Mouse (Mus musculus): ENCODE data around the gene Crybb3. TPM values are rescaled to one million over a fixed set of nuclear protein-coding genes. Genes with fewer than 3 reads are reported as not detected.
A peak's percentile ranks its signal among the peaks of the same experiment; 100 is the strongest.

The Crybb3 gene
- polyA plus RNA-seq (2016; fragmentation: Nextera tagmentation; extraction: Ambion mirVana) = 0.25 and 0.50 TPM in 2 replicates

DNA sequence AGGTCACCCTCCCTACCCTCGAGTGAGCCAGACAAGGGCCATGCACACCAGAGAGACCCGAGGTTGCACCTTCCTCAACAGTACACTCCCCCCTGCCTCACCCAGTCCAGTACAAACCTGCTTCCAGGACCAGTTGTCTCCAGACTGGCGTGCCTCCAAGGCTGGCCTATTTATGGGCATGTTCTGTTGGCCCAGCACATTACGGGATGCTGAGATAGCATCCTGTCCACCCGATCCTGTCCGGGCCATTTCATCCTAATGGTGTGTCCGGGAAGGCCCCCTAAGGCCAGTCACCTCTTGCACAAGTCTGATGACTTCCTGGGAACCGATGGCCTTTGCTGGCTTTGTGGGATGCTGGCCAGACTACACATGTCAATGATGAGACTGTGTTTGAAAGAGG is at the start of gene Crybb3:
Gene Crybb3 (minus strand): TSS at position 146 of the 400 bp plus-strand sequence.
- no peak for DNase-seq (ENCODE audit: low spot score)
- WGBS = 84% methylated on average over 8 of the region's 8 CpGs
- H3K9me3 ChIP-seq = no peaks in the 10 kb centered on the region
- H3K4me1 ChIP-seq (replicated peaks) = peaks cover 18% of the 10 kb centered on the region
- no peak within 1 kb of the TSS; the same call in 1 of the 2 replicates for H3K27ac ChIP-seq
- no peaks in the 10 kb centered on the region for H3K36me3 ChIP-seq
- H3K4me3 ChIP-seq = no peak within 1 kb of the TSS
- 0 out of 2 replicates have a peak, but pooled peaks cover 11% of the 10 kb centered on the region for H3K27me3 ChIP-seq (ENCODE audit: insufficient read depth, poor library complexity, severe bottlenecking)

DNA sequence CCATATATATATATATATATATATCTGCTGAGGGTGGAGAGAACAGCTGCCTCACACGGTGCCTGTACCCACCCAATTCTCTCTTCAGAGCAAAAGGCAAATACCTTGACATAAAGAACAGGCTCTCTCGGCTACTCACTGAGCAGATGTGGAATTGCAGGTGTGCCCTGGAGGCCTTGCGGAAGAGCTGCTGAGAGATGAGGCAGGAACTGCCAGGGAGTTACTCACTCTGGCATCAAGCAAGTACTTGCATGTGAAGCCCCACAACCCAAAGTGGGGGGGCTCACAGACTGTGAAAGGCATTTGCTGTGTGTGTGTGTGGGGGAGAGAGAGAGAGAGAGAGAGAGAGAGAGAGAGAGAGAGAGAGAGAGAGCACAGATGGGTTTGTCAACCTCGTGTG is 47.0 kb upstream of the Crybb3 start:
- 82% methylated on average over 4 of the region's 4 CpGs for WGBS
- Histone ChIP-seq H3K27me3 (ENCODE audit: insufficient read depth, poor library complexity, severe bottlenecking) (no peaks in the 10 kb centered on the region), H3K27ac (no peak overlapping the region), H3K36me3 (no peaks in the 10 kb centered on the region), H3K4me1 (replicated peaks) (peaks cover 46% of the 10 kb centered on the region), H3K4me3 (no peak overlapping the region), H3K9me3 (no peaks in the 10 kb centered on the region; the same call in 1 of the 2 replicates)
- no peak for DNase-seq (ENCODE audit: low spot score)

DNA sequence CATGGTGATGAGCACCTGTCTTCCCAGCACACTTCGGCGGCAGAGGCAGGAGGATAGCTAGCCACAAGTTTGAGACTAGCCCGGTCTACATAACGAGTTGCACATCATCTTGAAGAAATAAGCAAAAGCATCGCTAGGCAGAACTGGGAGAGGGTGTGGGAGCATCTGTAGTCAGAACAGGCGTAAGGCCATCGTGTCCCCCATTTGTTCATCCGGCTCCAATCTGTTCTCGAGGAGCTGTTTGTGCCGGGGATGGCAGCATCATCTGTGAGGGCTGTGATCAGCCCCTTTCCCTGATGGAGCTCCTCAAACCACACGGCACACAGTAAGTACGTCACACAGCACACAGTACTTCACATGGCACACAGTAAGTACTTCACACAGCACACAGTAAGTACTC is 45.1 kb upstream of the Crybb3 start:
- Histone ChIP-seq H3K27ac (peak overlapping the region; percentile 71; the same call in 1 of the 2 replicates), H3K36me3 (no peaks in the 10 kb centered on the region), H3K4me1 (replicated peaks) (peaks cover 44% of the 10 kb centered on the region), H3K4me3 (no peak overlapping the region), H3K9me3 (no peaks in the 10 kb centered on the region; the same call in 1 of the 2 replicates), H3K27me3 (ENCODE audit: insufficient read depth, poor library complexity, severe bottlenecking) (no peaks in the 10 kb centered on the region)
- 94% methylated on average over 12 of the region's 12 CpGs for WGBS
- no peak for DNase-seq (ENCODE audit: low spot score)

DNA sequence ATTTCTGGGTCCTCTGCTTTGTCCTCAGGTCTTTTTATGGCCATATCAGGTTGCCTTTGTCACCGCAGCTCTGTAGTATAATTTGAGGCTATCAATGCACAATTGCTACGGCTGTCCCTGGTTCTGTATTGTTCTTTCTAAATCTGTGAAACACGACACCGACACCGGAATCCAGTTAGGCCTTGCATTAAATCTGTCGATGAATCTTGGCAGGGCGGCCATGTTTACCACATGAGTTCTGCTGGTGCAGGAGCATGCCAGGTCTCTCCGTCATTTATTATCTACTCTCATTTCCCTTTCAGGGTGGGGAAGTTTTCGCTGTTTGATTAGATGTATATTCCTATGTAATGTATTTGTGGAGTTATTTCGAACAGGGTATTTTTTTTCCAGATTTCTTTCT is 42.3 kb upstream of the Crybb3 start:
- 82% methylated on average over 10 of the region's 10 CpGs for WGBS
- no peaks in the 10 kb centered on the region; the same call in 1 of the 2 replicates for H3K9me3 ChIP-seq
- H3K27ac ChIP-seq = no peak overlapping the region
- H3K36me3 ChIP-seq = no peaks in the 10 kb centered on the region
- H3K4me3 ChIP-seq = no peak overlapping the region
- 0 out of 2 replicates have a peak, but pooled peaks cover 4% of the 10 kb centered on the region for H3K27me3 ChIP-seq (ENCODE audit: insufficient read depth, poor library complexity, severe bottlenecking)
- H3K4me1 ChIP-seq (replicated peaks) = peaks cover 64% of the 10 kb centered on the region
- DNase-seq (ENCODE audit: low spot score) = no peak

DNA sequence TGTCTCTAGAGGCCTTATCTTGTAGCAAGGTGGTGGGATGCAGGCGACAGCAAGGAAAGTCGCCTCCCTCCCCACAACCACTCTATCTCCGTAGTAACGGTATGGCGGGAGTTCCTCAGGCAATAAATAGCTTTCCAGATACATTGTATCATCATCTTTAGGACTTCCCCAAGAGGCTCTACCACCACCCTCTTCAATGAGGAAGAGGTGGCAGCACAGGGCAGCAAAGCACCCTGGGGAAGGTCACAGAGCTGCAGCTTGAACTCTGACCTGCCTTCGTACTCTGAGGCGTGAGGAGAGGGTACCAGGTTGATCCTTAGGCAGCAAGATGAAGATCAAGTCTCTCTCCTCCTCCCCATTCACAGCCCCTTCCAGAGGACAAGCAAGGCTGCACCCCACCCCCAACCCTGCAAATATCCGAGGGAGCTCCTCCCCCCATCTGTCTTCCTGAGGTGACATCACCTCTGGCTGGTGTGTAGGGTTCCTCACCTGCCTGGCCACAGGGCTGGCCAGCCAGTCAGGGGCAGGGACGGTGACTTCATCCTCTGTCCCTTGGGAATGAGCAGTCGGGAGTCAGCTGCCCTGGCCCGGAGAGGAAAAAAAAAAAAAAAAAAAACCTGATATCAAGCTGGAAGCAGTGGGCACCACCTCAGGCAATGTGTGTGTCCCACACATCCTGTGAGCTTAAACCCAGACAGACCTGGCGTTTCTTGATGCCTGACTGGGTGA is 41.1 kb upstream of the Crybb3 start:
- Histone ChIP-seq H3K4me3 (no peak overlapping the region), H3K27me3 (ENCODE audit: insufficient read depth, poor library complexity, severe bottlenecking) (0 out of 2 replicates have a peak, but pooled peaks cover 4% of the 10 kb centered on the region), H3K4me1 (replicated peaks) (peaks cover 62% of the 10 kb centered on the region), H3K27ac (peak overlapping the region; percentile 23; the same call in 1 of the 2 replicates), H3K9me3 (no peaks in the 10 kb centered on the region; the same call in 1 of the 2 replicates), H3K36me3 (no peaks in the 10 kb centered on the region)
- 43% methylated on average over 12 of the region's 12 CpGs for WGBS
- DNase-seq (ENCODE audit: low spot score) = no peak

DNA sequence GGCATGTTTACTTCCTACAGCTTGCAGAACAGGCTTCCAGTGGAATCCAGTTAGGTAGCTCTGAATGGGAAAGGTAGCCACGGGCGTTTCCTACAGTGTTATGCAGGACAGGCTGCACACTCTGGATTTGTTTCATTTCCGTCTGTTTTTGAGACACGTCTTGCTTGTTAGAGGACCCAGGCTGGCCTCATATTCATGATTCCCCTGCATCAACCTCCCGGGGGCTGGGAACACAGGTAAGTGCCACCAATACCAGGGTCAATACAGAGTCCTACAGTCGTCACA is 40.1 kb upstream of the Crybb3 start:
- H3K36me3 ChIP-seq = no peaks in the 10 kb centered on the region
- H3K4me3 ChIP-seq = no peak overlapping the region
- DNase-seq (ENCODE audit: low spot score) = no peak
- peaks cover 62% of the 10 kb centered on the region for H3K4me1 ChIP-seq (replicated peaks)
- H3K9me3 ChIP-seq = no peaks in the 10 kb centered on the region; the same call in 1 of the 2 replicates
- H3K27me3 ChIP-seq (ENCODE audit: insufficient read depth, poor library complexity, severe bottlenecking) = 0 out of 2 replicates have a peak, but pooled peaks cover 4% of the 10 kb centered on the region
- WGBS = 74% methylated on average over 6 of the region's 6 CpGs
- H3K27ac ChIP-seq = peak overlapping the region; percentile 71

DNA sequence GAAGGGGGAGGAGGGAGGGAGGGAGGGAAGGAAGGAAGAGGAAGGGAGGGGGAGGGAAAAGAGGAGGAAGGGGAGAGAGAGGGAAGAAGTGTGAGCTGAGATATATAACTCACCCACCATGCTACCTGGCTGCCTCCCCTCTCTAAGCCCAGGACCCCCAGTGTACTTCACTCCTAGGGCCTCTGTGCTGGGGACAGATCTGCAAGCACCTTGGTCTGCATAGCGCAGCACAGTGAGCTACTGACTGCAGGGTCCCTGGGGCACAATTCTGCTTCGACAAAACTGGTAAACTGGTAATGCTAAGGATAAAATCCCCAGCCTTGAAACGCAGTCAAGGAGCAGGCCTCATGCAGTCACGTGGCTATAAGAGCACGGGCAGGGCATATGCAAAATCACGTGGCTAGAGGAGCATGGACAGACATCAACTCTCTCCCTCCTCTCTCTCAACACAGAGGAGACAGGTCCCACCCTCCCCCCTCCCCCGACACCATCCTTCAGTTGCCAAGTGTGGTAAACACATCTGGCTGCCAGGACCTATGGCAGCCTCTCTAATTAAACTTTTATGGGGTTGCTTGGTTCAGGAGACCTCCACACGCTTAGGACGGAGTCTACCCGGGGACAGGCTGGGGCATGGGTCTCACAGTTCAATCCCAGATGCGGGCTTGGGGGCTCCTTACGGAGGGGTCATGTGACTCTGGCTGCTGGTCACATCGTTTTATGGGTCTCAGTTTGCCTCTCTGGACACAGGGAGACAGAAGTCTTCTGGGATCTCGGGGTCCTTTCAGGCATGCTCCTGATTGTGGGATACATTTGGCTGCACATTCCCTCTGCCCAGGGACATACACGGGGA is 39.6 kb upstream of the Crybb3 start:
- H3K27ac ChIP-seq = peak overlapping the region; percentile 71; the same call in 1 of the 2 replicates
- no peaks in the 10 kb centered on the region; the same call in 1 of the 2 replicates for H3K9me3 ChIP-seq
- peaks cover 67% of the 10 kb centered on the region for H3K4me1 ChIP-seq (replicated peaks)
- 0 out of 2 replicates have a peak, but pooled peaks cover 4% of the 10 kb centered on the region for H3K27me3 ChIP-seq (ENCODE audit: insufficient read depth, poor library complexity, severe bottlenecking)
- no peak overlapping the region for H3K4me3 ChIP-seq
- no peak for DNase-seq (ENCODE audit: low spot score)
- WGBS = 36% methylated on average over 15 of the region's 15 CpGs
- no peaks in the 10 kb centered on the region for H3K36me3 ChIP-seq

DNA sequence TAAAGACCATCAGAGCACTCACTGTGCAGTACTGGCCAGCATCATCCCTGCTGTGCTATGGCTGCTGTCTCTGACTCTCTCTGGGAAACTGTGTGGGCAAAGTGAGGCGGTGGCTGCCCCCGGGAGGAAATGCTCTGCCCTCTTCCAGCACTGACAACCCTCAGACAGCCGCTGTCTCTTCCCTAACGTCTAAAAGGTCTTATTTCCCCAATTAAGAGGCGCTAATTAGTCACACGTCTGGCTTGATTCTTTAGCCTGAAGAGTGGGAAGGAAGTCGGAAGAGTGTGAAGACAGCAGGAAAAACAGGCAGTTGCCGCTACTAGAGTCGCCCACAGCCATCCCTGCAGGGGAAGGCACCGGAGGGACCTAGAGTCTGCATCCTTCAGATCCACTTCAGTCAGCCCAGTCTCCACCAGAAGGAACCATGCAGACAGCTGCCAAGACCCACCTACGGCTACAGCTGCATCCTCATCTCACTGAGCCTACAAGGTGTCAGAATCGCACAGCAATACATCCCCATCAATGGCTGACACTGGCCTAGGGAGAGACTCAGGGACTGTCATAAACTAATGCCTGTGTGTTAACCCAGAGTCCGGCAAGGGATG is 38.6 kb upstream of the Crybb3 start:
- Histone ChIP-seq H3K9me3 (no peaks in the 10 kb centered on the region), H3K4me3 (no peak overlapping the region), H3K4me1 (replicated peaks) (peaks cover 74% of the 10 kb centered on the region), H3K27ac (peak overlapping the region; percentile 25; the same call in 1 of the 2 replicates), H3K27me3 (ENCODE audit: insufficient read depth, poor library complexity, severe bottlenecking) (0 out of 2 replicates have a peak, but pooled peaks cover 4% of the 10 kb centered on the region), H3K36me3 (no peaks in the 10 kb centered on the region)
- 40% methylated on average over 13 of the region's 13 CpGs for WGBS
- DNase-seq (ENCODE audit: low spot score) = no peak

DNA sequence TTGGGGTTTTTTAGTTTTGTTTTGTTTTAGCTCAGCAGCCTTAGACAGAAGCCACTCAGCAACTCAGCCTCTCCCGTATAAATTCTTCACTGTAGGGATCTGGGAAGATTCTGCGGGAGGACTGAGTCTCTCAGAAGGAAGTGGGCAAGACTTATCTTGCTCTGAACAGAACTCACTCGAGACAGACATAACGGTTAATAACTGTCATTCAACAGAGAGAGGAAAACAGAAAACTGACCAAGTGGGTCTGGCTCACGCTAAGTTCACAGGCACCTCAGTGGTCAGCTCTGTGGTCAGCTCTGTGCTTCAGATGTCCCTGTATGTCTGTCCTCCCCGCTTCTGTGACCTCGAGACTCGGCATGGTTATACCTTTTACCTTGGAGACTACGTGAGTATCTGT is 37.9 kb upstream of the Crybb3 start:
- H3K4me1 ChIP-seq (replicated peaks) = peaks cover 80% of the 10 kb centered on the region
- H3K4me3 ChIP-seq = no peak overlapping the region
- H3K27ac ChIP-seq = peak overlapping the region; percentile 25; the same call in 1 of the 2 replicates
- DNase-seq (ENCODE audit: low spot score) = no peak
- H3K36me3 ChIP-seq = no peaks in the 10 kb centered on the region
- H3K9me3 ChIP-seq = no peaks in the 10 kb centered on the region
- 83% methylated on average over 9 of the region's 9 CpGs for WGBS
- 0 out of 2 replicates have a peak, but pooled peaks cover 4% of the 10 kb centered on the region for H3K27me3 ChIP-seq (ENCODE audit: insufficient read depth, poor library complexity, severe bottlenecking)

DNA sequence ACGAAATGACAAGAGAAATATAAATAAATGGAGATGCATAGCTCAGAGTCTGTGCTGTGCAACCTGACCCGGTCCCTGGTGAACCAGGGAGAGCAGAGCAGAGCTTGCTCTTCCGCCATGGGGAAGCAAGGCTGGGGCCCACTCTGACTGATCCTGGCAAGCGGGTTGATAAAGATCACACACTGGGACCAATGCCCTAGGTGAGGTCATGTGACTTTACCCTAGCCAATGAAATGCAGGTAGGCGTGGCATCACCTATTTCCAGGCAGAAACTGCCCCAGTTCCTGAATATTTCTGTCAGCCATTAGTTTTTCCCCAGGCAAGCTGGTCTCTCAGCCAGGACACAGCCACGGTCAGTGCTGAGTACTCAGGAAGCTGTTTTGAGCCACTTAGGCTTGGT is 37.3 kb upstream of the Crybb3 start:
- Histone ChIP-seq H3K4me3 (no peak overlapping the region), H3K27ac (no peak overlapping the region), H3K9me3 (no peaks in the 10 kb centered on the region), H3K36me3 (no peaks in the 10 kb centered on the region), H3K27me3 (ENCODE audit: insufficient read depth, poor library complexity, severe bottlenecking) (0 out of 2 replicates have a peak, but pooled peaks cover 4% of the 10 kb centered on the region), H3K4me1 (replicated peaks) (peaks cover 83% of the 10 kb centered on the region)
- WGBS = 47% methylated on average over 6 of the region's 6 CpGs
- no peak for DNase-seq (ENCODE audit: low spot score)

DNA sequence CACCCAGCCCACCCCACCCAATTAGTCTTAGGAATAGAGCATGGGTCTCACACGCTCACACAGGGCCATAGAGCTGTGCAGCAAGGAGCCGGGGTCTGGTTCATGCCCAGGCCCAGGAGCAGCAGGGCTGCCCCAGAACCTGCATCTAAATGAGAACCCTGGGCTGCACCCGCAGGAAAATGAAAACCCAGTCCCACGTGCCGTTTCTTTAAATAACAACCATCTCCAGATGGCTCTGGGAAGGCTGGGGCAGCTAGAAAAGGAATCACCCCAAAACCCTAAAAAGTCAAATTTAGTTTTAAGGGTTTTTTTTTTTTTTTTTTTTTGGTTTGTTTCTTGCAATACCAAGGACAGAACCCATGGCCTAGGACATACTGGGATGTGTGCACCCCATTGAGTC is 36.0 kb upstream of the Crybb3 start:
- Histone ChIP-seq H3K36me3 (no peaks in the 10 kb centered on the region), H3K27ac (no peak overlapping the region), H3K9me3 (no peaks in the 10 kb centered on the region), H3K27me3 (ENCODE audit: insufficient read depth, poor library complexity, severe bottlenecking) (0 out of 2 replicates have a peak, but pooled peaks cover 4% of the 10 kb centered on the region), H3K4me1 (replicated peaks) (peaks cover 86% of the 10 kb centered on the region), H3K4me3 (no peak overlapping the region)
- WGBS = 90% methylated on average over 5 of the region's 5 CpGs
- no peak for DNase-seq (ENCODE audit: low spot score)

DNA sequence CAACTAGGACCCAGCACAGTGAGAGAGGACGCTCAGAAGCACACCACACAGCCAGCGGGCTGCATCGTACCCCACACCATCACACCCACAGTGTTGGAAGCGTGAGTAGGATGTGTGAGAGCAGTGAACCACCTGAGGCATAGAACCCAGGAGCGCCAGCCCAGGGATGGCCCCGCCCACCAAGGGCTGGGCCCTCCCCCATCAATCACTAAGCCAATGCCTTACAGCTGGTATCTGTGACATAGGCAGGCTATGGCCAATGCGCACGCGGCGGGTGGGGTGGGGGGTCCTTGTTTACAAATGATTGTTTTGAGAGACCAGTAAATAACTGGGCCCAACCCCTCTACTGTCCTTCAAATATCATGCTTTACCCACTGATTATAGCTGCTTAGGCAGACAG is 34.5 kb upstream of the Crybb3 start:
- Histone ChIP-seq H3K4me1 (replicated peaks) (peaks cover 80% of the 10 kb centered on the region), H3K4me3 (no peak overlapping the region), H3K9me3 (no peaks in the 10 kb centered on the region), H3K36me3 (no peaks in the 10 kb centered on the region), H3K27ac (no peak overlapping the region), H3K27me3 (ENCODE audit: insufficient read depth, poor library complexity, severe bottlenecking) (0 out of 2 replicates have a peak, but pooled peaks cover 4% of the 10 kb centered on the region)
- no peak for DNase-seq (ENCODE audit: low spot score)
- WGBS = 69% methylated on average over 10 of the region's 10 CpGs
